Mouse (Mus musculus) midbrain, postnatal 0 days (tissue): Measurements from ENCODE around the gene Rbbp8nl. TPM values are rescaled to one million over a fixed set of nuclear protein-coding genes. Genes with fewer than 3 reads are reported as not detected.

ENCODE experiments used
- ATAC-seq: fragments of 200-750 bp; cut with Nextera tagmentation; 2 replicates; pipeline ENCODE4 v1.8.0; 2017; ENCODE audit warnings: moderate number of reproducible peaks, mild to moderate bottlenecking, moderate TSS enrichment, moderate library complexity; ENCODE audit not compliant: low FRiP score
- DNase-seq: peaks from one replicate; pipeline ENCODE4 v3.0.0-alpha.2; 2015; ENCODE audit warnings: low spot score
- H3K27ac ChIP-seq: fragments of 300-500 bp; sonication (generic); 2 replicates; pipeline ENCODE4 v1.5.1; 2014; ENCODE audit warnings: low read depth, mild to moderate bottlenecking, low read length, mixed read lengths
- H3K27me3 ChIP-seq: fragments of 300-500 bp; sonication (generic); 2 replicates; pipeline ENCODE4 v1.6.1; 2014; ENCODE audit warnings: low read length, control low read depth, mixed read lengths; ENCODE audit not compliant: insufficient read depth
- H3K36me3 ChIP-seq: fragments of 300-500 bp; sonication (generic); 2 replicates; pipeline ENCODE4 v1.6.1; 2014; ENCODE audit warnings: low read length, control low read depth, mixed read lengths; ENCODE audit not compliant: insufficient read depth
- H3K4me1 ChIP-seq: fragments of 300-500 bp; sonication (generic); 2 replicates; pipeline ENCODE4 v1.6.1; 2014; ENCODE audit warnings: mild to moderate bottlenecking, control low read depth, antibody characterized with exemption, low read length, mixed read lengths; ENCODE audit not compliant: insufficient read depth
- H3K4me2 ChIP-seq: fragments of 300-500 bp; sonication (generic); 2 replicates; pipeline ENCODE4 v1.6.1; 2014; ENCODE audit warnings: low read depth, mild to moderate bottlenecking, low read length, mixed read lengths; ENCODE audit not compliant: poor library complexity, severe bottlenecking
- H3K4me3 ChIP-seq: fragments of 300-500 bp; sonication (generic); 2 replicates; pipeline ENCODE4 v1.5.1; 2014; ENCODE audit warnings: low read depth, mild to moderate bottlenecking, low read length, moderate library complexity
- H3K9ac ChIP-seq: fragments of 300-500 bp; sonication (generic); replicated peaks from 2 replicates; pipeline ENCODE4 v1.6.1; 2014; ENCODE audit warnings: mild to moderate bottlenecking, low read length, moderate library complexity, mixed read lengths; ENCODE audit not compliant: poor library complexity, severe bottlenecking
- H3K9me3 ChIP-seq: fragments of 300-500 bp; sonication (generic); 2 replicates; pipeline ENCODE4 v1.6.1; 2016; ENCODE audit warnings: low read length, control low read depth
- CTCF ChIP-seq: IDR thresholded peaks from 2 replicates; pipeline ENCODE4 v1.5.1; 2016; ENCODE audit warnings: antibody characterized with exemption, mild to moderate bottlenecking
- WGBS: fragments of 180-500 bp; shearing (Covaris S2); extraction: QIAGEN DNeasy Blood & Tissue Kit; methylation state at CpG from one replicate; pipeline ENCODE4 v1.1.7; 2014; 5-methylcytosine and 5-hydroxymethylcytosine counted together
- polyA plus RNA-seq: library from polyadenylated mRNA; unstranded; fragments of >200 nt; fragmentation: Nextera tagmentation; extraction: Ambion mirVana; gene quantifications from 2 replicates; pipeline ENCODE4 v1.2.1, GENCODE M21; 2015
- total RNA-seq: library from RNA; depleted of rRNA; stranded (reverse); fragments of >200 nt; gene quantifications from 2 replicates; pipeline ENCODE4 v1.2.3, GENCODE M21; 2014; rRNA removed

The Rbbp8nl gene
- not detected in 2 replicates for total RNA-seq
- polyA plus RNA-seq = not detected in 2 replicates

DNA sequence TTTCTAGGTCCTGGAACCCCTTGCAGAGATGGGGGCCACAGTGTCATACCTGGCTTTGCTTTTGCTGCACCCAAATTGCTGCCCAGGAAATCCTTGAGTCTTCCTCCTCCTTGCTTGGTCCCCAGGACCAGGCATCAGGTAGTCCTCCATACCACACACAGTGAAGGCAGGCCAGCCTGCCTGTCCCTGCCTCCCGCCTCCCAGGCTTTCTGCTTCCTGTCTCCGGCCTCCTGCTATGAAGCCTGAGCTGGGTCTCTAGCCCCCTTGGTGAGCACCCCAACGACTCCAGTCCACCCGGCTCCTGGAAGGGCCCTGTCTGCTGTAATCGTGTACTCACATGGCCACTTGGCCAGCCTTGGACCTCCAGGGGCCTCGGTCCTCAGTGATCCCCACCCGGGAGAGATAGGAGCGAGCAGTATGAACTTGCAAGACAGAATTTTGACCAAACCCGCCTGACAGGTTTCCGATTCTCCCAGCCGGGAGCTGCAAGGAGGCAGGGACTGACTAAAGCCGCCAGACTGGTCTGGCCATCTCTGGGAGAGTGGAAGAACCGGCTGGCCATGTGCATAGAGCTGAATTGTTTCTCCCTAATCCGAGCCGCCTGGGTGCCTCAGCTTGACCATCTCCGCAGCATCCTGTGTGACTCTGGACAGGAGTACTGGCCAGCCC is at the start of gene Rbbp8nl:
TSS of gene Rbbp8nl (minus strand) at position 440 of the 669 bp plus-strand sequence.
- Histone ChIP-seq H3K9me3 (no peaks in the 10 kb centered on the region), H3K36me3 (no peaks in the 10 kb centered on the region), H3K4me2 (no peak within 1 kb of the TSS), H3K9ac (no peak within 1 kb of the TSS), H3K27me3 (no peaks in the 10 kb centered on the region), H3K4me3 (no peak within 1 kb of the TSS), H3K27ac (no peak within 1 kb of the TSS), H3K4me1 (no peaks in the 10 kb centered on the region)
- ATAC-seq = no peak
- no peak for TF ChIP-seq CTCF
- DNase-seq = no peak
- 37% methylated on average over 16 of the region's 16 CpGs for WGBS

DNA sequence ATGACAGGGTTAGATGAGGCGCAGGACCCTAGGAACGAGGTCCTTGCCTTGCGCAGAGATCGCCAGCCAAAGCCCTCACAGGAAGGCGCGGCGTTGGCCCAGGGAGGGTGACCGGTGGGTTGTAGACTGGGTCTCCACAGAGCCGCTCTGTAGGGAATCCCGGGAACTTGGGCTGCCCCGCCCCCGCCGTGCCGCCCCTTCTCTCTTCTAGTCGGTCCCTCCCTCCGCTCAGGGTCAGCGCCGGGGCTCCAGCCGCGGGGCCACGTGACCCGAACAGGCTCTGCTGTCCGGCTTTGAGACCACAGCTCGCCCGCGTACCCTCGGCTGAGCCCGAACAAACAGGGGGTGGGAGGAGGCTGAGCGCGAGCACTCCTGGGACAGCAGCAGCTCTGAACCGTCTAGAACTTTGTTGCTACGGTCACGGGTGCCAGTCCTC is 44.9 kb upstream of the Rbbp8nl start, which contains the start of gene Gata5:
TSS of gene Gata5 (minus strand) at position 149 of the 436 bp plus-strand sequence.
- no peaks in the 10 kb centered on the region for H3K9me3 ChIP-seq
- peaks cover 55% of the 10 kb centered on the region for H3K27me3 ChIP-seq
- H3K27ac ChIP-seq = no peak within 1 kb of the TSS
- no peaks in the 10 kb centered on the region for H3K4me1 ChIP-seq
- H3K9ac ChIP-seq = no peak within 1 kb of the TSS
- ATAC-seq (no peak), DNase-seq (no peak)
- no peak for TF ChIP-seq CTCF
- H3K36me3 ChIP-seq = no peaks in the 10 kb centered on the region
- whole genome bisulfite sequencing = under 1% methylated on average over 33 of the region's 33 CpGs
- H3K4me2 ChIP-seq = peak within 1 kb of the TSS; percentile 39
- peak within 1 kb of the TSS; percentile 24 for H3K4me3 ChIP-seq

DNA sequence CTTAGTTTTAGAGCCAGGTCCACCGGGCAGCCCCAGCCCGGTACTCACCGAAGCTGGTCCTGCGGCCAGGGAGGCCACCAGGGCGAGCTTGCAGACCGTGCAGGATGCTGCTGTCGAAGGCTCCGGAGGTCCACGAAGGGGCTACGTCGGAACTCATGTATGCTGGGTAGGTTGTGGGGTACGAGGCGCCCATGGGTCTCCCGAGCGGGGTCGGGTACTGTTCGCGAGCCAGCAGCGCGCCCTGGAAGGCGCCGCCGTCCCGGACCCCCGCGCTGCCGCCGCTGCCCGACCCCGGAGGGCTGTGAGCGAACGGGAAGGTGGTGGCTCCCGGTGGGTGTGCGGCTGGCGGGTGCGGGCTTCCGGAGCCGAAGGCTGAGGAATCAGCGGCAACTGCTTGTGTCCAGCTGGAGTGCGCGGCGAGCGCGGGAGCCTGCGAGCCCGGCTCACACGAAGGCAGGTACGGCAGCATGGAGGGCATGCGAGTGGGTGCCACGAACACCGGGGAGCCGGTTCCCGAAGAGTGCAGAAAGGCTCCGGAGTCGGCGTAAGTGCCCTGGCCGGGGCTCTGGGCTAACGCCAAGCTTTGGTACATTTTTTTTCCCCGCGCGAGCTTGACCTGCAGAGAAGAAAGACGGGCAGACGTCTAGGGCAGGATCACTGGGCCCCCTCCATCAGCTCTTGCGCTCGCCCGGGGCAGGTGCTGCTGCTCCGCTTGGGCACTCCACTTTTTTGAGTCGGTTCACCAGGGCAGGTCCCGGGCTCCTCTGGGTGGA is 44.3 kb upstream of the Rbbp8nl start:
- Histone ChIP-seq H3K4me1 (no peaks in the 10 kb centered on the region), H3K27me3 (peaks cover 55% of the 10 kb centered on the region), H3K9ac (no peak overlapping the region), H3K4me2 (peak overlapping the region; percentile 39), H3K27ac (no peak overlapping the region), H3K4me3 (peak overlapping the region; percentile 24), H3K36me3 (no peaks in the 10 kb centered on the region), H3K9me3 (no peaks in the 10 kb centered on the region)
- ATAC-seq (no peak), DNase-seq (no peak)
- WGBS = under 1% methylated on average over 69 of the region's 69 CpGs
- TF ChIP-seq CTCF = no peak

DNA sequence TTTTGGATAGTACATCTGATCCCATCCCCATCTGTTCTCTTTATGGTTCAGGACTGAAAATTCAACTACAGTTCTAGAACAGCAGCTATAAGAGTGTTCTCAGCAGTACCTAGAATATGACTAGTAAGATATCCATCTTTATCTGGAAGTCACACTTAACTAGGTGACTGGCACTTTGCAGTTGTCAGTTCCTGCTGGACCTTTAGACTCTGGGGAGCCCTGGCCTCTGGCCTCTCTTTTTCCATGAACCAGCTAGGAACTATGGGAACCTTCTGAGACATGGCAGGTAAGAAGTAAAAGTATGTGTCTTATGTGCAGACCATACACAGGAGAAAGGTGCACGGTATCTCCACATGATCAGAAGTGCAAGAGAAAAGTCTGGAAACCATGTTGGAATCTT is 39.8 kb upstream of the Rbbp8nl start:
- no peak overlapping the region for H3K4me2 ChIP-seq

DNA sequence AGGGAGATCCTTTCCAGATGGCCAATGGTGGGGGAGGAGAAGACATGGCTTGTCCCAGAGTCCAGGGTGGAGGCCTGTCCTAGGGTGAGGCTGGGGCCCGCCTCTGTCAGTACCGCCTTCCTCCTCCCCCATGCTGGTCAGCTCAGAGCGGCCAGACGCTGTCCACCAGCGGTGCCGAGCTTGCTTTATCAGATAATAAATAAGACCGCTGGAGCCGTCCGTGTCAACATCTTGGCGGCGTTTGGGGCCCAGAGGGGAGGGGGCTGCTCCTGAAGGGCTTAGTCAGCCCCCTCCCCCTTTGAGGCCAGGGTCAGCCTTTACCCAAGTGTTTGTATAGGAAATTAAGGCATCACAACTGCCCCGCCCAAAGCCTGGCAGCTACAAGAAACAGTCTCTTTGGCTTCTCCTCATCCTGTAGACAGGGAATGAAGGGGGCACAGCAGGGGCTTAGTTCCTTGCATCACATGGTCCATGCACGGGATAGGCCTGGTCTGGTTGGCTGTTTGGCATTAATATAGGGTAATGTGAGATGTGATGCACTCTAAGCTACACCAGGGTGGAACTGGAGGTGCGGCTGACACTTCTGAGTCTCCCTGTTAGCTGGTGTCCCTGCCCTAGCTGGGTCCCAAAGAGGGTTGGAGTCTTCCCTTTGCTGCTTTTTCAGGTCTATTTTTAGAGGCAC is 33.1 kb upstream of the Rbbp8nl start:
- H3K27ac ChIP-seq = no peak overlapping the region
- no peak overlapping the region for H3K9ac ChIP-seq
- DNase-seq = no peak
- H3K4me1 ChIP-seq = no peaks in the 10 kb centered on the region
- TF ChIP-seq CTCF = no peak
- H3K4me3 ChIP-seq = no peak overlapping the region
- no peaks in the 10 kb centered on the region for H3K27me3 ChIP-seq
- 16% methylated on average over 14 of the region's 14 CpGs for whole genome bisulfite sequencing
- H3K4me2 ChIP-seq = no peak overlapping the region
- no peak for ATAC-seq
- no peaks in the 10 kb centered on the region for H3K9me3 ChIP-seq
- no peaks in the 10 kb centered on the region for H3K36me3 ChIP-seq

More for the DNA sequence above, 39.8 kb upstream of the Rbbp8nl start:
- TF ChIP-seq CTCF = no peak
- 87% methylated on average over 1 of the region's 1 CpGs for WGBS
- Histone ChIP-seq H3K9me3 (no peaks in the 10 kb centered on the region), H3K36me3 (no peaks in the 10 kb centered on the region), H3K4me3 (no peak overlapping the region), H3K9ac (no peak overlapping the region), H3K4me1 (no peaks in the 10 kb centered on the region), H3K27ac (no peak overlapping the region), H3K27me3 (peaks cover 34% of the 10 kb centered on the region)
- DNase-seq (no peak), ATAC-seq (no peak)
